Mouse (Mus musculus): ENCODE results near the gene Dmwd.

DNA sequence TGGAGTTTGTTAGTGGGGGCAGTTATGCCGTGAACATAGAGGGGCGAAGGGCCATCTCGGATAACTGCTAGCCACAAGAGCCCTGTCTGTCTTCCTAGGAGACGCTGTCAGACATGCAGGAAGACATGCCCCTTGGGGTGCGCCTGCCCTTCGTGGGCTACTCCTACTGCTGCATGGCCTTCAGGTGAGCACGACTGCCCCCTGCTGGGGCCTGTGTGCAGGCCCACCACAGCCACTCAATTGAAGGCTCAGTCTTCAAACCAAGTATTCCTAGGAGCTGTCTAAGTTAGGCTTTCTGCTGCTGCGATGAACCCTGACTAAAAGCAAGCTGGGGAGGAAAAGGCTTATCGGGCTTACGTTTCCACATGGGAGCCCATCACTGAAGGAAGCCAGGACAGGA, 12.8 kb downstream of the Dmwd start:
- TF ChIP-seq CTCF (IDR thresholded peaks at IDR 0.05; ENCODE audit: extremely low read depth, insufficient read depth, low read length) (peak; percentile 54), POLR2A (IDR thresholded peaks at IDR 0.05; ENCODE audit: extremely low read depth, insufficient read depth, low read length) (no peak)

Data from cortical plate, adult 2 months (tissue).